Mouse (Mus musculus) G1E (cell line): ENCODE data around the gene Stard10. TPM values are rescaled to one million over a fixed set of nuclear protein-coding genes. Genes with fewer than 3 reads are reported as not detected.

Experiments
- ATAC-seq: 2 replicates; pipeline ENCODE4 v1.8.0; 2016; ENCODE audit warnings: mild to moderate bottlenecking; ENCODE audit not compliant: insufficient number of reproducible peaks, poor library complexity, low FRiP score, severe bottlenecking; ENCODE audit errors: extremely low read depth
- DNase-seq: peaks from one replicate; pipeline ENCODE4 v3.0.0; 2012; ENCODE audit warnings: low spot score
- H3K27me3 ChIP-seq: 2 replicates; pipeline ENCODE4 v1.6.1; 2012; ENCODE audit warnings: mild to moderate bottlenecking, low read length, inconsistent platforms; ENCODE audit not compliant: insufficient read depth
- H3K36me3 ChIP-seq: replicated peaks from 2 replicates; pipeline ENCODE3; 2012; ENCODE audit warnings: mild to moderate bottlenecking, inconsistent platforms
- H3K4me1 ChIP-seq: 2 replicates; pipeline ENCODE4 v1.6.1; 2012; ENCODE audit warnings: low read depth, low read length, inconsistent platforms, mixed read lengths; ENCODE audit not compliant: insufficient read depth
- H3K4me3 ChIP-seq: 2 replicates; pipeline ENCODE4 v1.5.1; 2012; ENCODE audit warnings: low read depth, mild to moderate bottlenecking, inconsistent platforms, low read length, moderate library complexity, mixed read lengths
- H3K9me3 ChIP-seq: replicated peaks from 2 replicates; pipeline ENCODE4 v1.6.1; 2012; ENCODE audit warnings: inconsistent platforms
- CTCF ChIP-seq: IDR thresholded peaks from 2 replicates; pipeline ENCODE4 v1.5.1; 2012; ENCODE audit warnings: low read depth, low read length, inconsistent platforms, mixed read lengths
- GATA1 ChIP-seq: IDR thresholded peaks from 2 replicates; pipeline ENCODE4 v1.6.1; 2012; ENCODE audit warnings: borderline replicate concordance, low read length, inconsistent platforms, mixed read lengths
- GATA2 ChIP-seq: IDR thresholded peaks from 2 replicates; pipeline ENCODE4 v1.6.1; 2012; ENCODE audit warnings: low read depth, low read length, inconsistent platforms, borderline replicate concordance
- POLR2AphosphoS5 ChIP-seq: IDR thresholded peaks from 2 replicates; pipeline ENCODE4 v1.6.1; 2012; ENCODE audit warnings: low read depth, low read length, inconsistent platforms; ENCODE audit not compliant: insufficient replicate concordance
- TAL1 ChIP-seq: conservative IDR thresholded peaks from 2 replicates; pipeline ENCODE4 v1.6.1; 2012; ENCODE audit warnings: low read depth, low read length, inconsistent platforms, mixed read lengths
- polyA plus RNA-seq: library from polyadenylated mRNA; stranded (reverse); fragments of >175 nt; gene quantifications from 2 replicates; pipeline ENCODE4 v1.2.3, GENCODE M21; 2012
- total RNA-seq, 2 experiments: library from RNA; stranded (forward) in 1 of 2; stranded (reverse) in 1 of 2; fragments of 200-1000 nt in 1 of 2; fragments of >200 nt in 1 of 2; fragmentation: Nextera tagmentation in 1 of 2; gene quantifications; 2 replicates each; pipeline ENCODE4 v1.2.3; 2014 to 2017

Stard10 gene
- total and polyA plus RNA-seq, 3 experiments, result 0.05 TPM; not detected in 2

- Histone ChIP-seq H3K4me3 (peak overlapping the region; percentile 74), H3K4me1 (peaks cover 20% of the 10 kb centered on the region), H3K9me3 (no peaks in the 10 kb centered on the region), H3K27me3 (peaks cover 17% of the 10 kb centered on the region), H3K36me3 (no peaks in the 10 kb centered on the region)
- DNase-seq, result peak; percentile 88
- TF ChIP-seq GATA1, result no peak
- TF ChIP-seq CTCF, result peak; percentile 76
- ATAC-seq, result peak; percentile 85
Observed at GRCm38 (mm10) chr7:101310327-101311028, 6.4 kb upstream of the Stard10 start.

- Histone ChIP-seq H3K27me3 (peaks cover 15% of the 10 kb centered on the region), H3K4me1 (peaks cover 20% of the 10 kb centered on the region), H3K36me3 (no peaks in the 10 kb centered on the region), H3K4me3 (peak overlapping the region; percentile 74; the same call in 1 of the 2 replicates), H3K9me3 (no peaks in the 10 kb centered on the region)
- TF ChIP-seq GATA2 (no peak), TAL1 (no peak), GATA1 (no peak), CTCF (no peak), POLR2AphosphoS5 (no peak)
- DNase-seq (no peak), ATAC-seq (no peak)
Observed at GRCm38 (mm10) chr7:101311061-101311460, 5.8 kb upstream of the Stard10 start.

GRCm38 (mm10) chr7:101313033-101313432 is 3.9 kb upstream of the Stard10 start:
- ATAC-seq (no peak), DNase-seq (no peak)
- TF ChIP-seq TAL1 (no peak), GATA1 (no peak), POLR2AphosphoS5 (no peak), CTCF (no peak), GATA2 (no peak)
- Histone ChIP-seq H3K9me3 (no peaks in the 10 kb centered on the region), H3K36me3 (no peaks in the 10 kb centered on the region), H3K4me3 (no peak overlapping the region), H3K27me3 (peaks cover 28% of the 10 kb centered on the region), H3K4me1 (peaks cover 24% of the 10 kb centered on the region)

- DNase-seq (no peak), ATAC-seq (no peak)
- no peaks in the 10 kb centered on the region for H3K9me3 ChIP-seq
- H3K4me3 ChIP-seq, result no peak overlapping the region
- peaks cover 39% of the 10 kb centered on the region for H3K27me3 ChIP-seq
- TF ChIP-seq CTCF, result no peak
- TF ChIP-seq POLR2AphosphoS5, result no peak
- no peak for TF ChIP-seq GATA2
- TF ChIP-seq GATA1, result no peak
- TF ChIP-seq TAL1, result no peak
- H3K4me1 ChIP-seq, result peaks cover 24% of the 10 kb centered on the region
- no peaks in the 10 kb centered on the region for H3K36me3 ChIP-seq
Observed at GRCm38 (mm10) chr7:101314396-101314795, 2.5 kb upstream of the Stard10 start.

- peaks cover 49% of the 10 kb centered on the region for H3K27me3 ChIP-seq
- TF ChIP-seq POLR2AphosphoS5 (no peak), GATA1 (no peak), CTCF (no peak), TAL1 (no peak), GATA2 (no peak)
- DNase-seq (no peak), ATAC-seq (no peak)
- no peaks in the 10 kb centered on the region for H3K9me3 ChIP-seq
- no peaks in the 10 kb centered on the region for H3K36me3 ChIP-seq
- H3K4me1 ChIP-seq, result peaks cover 15% of the 10 kb centered on the region
- no peak overlapping the region for H3K4me3 ChIP-seq
Observed at GRCm38 (mm10) chr7:101315699-101316098, 1.2 kb upstream of the Stard10 start.

DNA sequence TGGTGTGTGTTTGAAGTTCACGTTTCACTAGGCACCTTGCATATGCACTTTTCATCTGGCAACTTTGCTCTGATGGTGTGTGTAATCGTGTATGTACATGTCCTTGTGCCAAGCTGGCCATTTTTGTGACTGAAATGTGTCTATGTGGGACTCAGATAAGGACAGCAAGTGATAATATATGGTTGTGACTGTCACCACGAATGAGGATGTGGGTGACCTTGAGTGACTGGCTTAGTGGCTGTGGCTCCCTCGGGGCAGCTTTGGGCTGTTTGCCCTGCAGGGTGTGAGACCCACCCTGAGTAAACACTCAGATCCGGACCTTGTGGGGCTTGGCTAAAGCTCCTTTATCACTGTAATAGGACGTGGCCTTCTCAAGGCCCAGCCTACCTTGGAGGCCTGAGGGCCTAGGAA is 290 bp upstream of the Stard10 start:
- DNase-seq (no peak), ATAC-seq (no peak)
- peaks cover 55% of the 10 kb centered on the region for H3K27me3 ChIP-seq
- H3K36me3 ChIP-seq, result no peaks in the 10 kb centered on the region
- H3K4me3 ChIP-seq, result no peak overlapping the region
- H3K9me3 ChIP-seq, result no peaks in the 10 kb centered on the region
- peaks cover 12% of the 10 kb centered on the region for H3K4me1 ChIP-seq
- no peak for TF ChIP-seq POLR2AphosphoS5

- Histone ChIP-seq H3K4me3 (no peak overlapping the region), H3K27me3 (peaks cover 74% of the 10 kb centered on the region), H3K36me3 (no peaks in the 10 kb centered on the region), H3K4me1 (peaks cover 8% of the 10 kb centered on the region; the same call in 1 of the 2 replicates), H3K9me3 (no peaks in the 10 kb centered on the region)
- ATAC-seq, result no peak
- TF ChIP-seq TAL1 (no peak), CTCF (no peak), GATA2 (no peak), GATA1 (no peak), POLR2AphosphoS5 (no peak)
- DNase-seq, result no peak
Observed at GRCm38 (mm10) chr7:101318848-101319247, 2.0 kb downstream of the Stard10 start.
